Mouse (Mus musculus): Measurements from ENCODE around the gene Med20. TPM values are rescaled to one million over a fixed set of nuclear protein-coding genes. Genes with fewer than 3 reads are reported as not detected.
A peak's percentile ranks its signal among the peaks of the same experiment; 100 is the strongest.

Med20 gene
- polyA plus RNA-seq, 1 experiment from 2014 or later, result 22.4 TPM

- Histone ChIP-seq H3K27ac (ENCODE audit: low read length) (no peak overlapping the region), H3K4me1 (ENCODE audit: control insufficient read depth, low read depth, low read length) (peaks cover 19% of the 10 kb centered on the region), H3K4me2 (ENCODE audit: low read depth, low read length) (no peak overlapping the region)
Observed at GRCm38 (mm10) chr17:47574028-47574427, 37.4 kb upstream of the Med20 start.

GRCm38 (mm10) chr17:47574830-47575229 is 36.6 kb upstream of the Med20 start:
- H3K9ac ChIP-seq (ENCODE audit: low read depth, low read length), result no peak overlapping the region
- H3K36me3 ChIP-seq (ENCODE audit: control insufficient read depth, insufficient read depth), result no peaks in the 10 kb centered on the region
- H3K4me2 ChIP-seq (ENCODE audit: low read depth, low read length), result no peak overlapping the region
- H3K27me3 ChIP-seq (ENCODE audit: control insufficient read depth, insufficient read depth, low read depth, low read length), result no peaks in the 10 kb centered on the region
- ATAC-seq (ENCODE audit: low read depth), result no peak
- H3K4me1 ChIP-seq (ENCODE audit: control insufficient read depth, low read depth, low read length), result peaks cover 17% of the 10 kb centered on the region
- WGBS (ENCODE audit: insufficient replicate concordance), result 67% methylated on average over 11 of the region's 11 CpGs
- H3K27ac ChIP-seq (ENCODE audit: low read length), result no peak overlapping the region
- H3K9me3 ChIP-seq (replicated peaks; ENCODE audit: control insufficient read depth, low read length), result no peaks in the 10 kb centered on the region
- no peak overlapping the region for H3K4me3 ChIP-seq (ENCODE audit: low read depth, low read length)

More at GRCm38 (mm10) chr17:47574028-47574427, 37.4 kb upstream of the Med20 start:
- whole genome bisulfite sequencing (ENCODE audit: insufficient replicate concordance), result 78% methylated on average over 8 of the region's 8 CpGs
- H3K27me3 ChIP-seq (ENCODE audit: control insufficient read depth, insufficient read depth, low read depth, low read length), result no peaks in the 10 kb centered on the region
- H3K36me3 ChIP-seq (ENCODE audit: control insufficient read depth, insufficient read depth), result no peaks in the 10 kb centered on the region
- ATAC-seq (ENCODE audit: low read depth), result no peak
- H3K4me3 ChIP-seq (ENCODE audit: low read depth, low read length), result no peak overlapping the region
- no peaks in the 10 kb centered on the region for H3K9me3 ChIP-seq (replicated peaks; ENCODE audit: control insufficient read depth, low read length)
- no peak overlapping the region for H3K9ac ChIP-seq (ENCODE audit: low read depth, low read length)

- peak; percentile 97 for ATAC-seq (ENCODE audit: low read depth)
- Histone ChIP-seq H3K4me3 (ENCODE audit: low read depth, low read length) (no peak overlapping the region), H3K4me2 (ENCODE audit: low read depth, low read length) (peak overlapping the region; percentile 18), H3K9ac (ENCODE audit: low read depth, low read length) (no peak overlapping the region), H3K27ac (ENCODE audit: low read length) (peak overlapping the region; percentile 84), H3K4me1 (ENCODE audit: control insufficient read depth, low read depth, low read length) (peaks cover 17% of the 10 kb centered on the region), H3K27me3 (ENCODE audit: control insufficient read depth, insufficient read depth, low read depth, low read length) (no peaks in the 10 kb centered on the region), H3K9me3 (replicated peaks; ENCODE audit: control insufficient read depth, low read length) (no peaks in the 10 kb centered on the region), H3K36me3 (ENCODE audit: control insufficient read depth, insufficient read depth) (no peaks in the 10 kb centered on the region)
- 36% methylated on average over 6 of the region's 6 CpGs for WGBS (ENCODE audit: insufficient replicate concordance)
Observed at GRCm38 (mm10) chr17:47578655-47579054, 32.7 kb upstream of the Med20 start.

- no peak for ATAC-seq (ENCODE audit: low read depth)
- Histone ChIP-seq H3K4me2 (ENCODE audit: low read depth, low read length) (no peak overlapping the region), H3K27ac (ENCODE audit: low read length) (no peak overlapping the region), H3K4me3 (ENCODE audit: low read depth, low read length) (no peak overlapping the region), H3K27me3 (ENCODE audit: control insufficient read depth, insufficient read depth, low read depth, low read length) (no peaks in the 10 kb centered on the region), H3K4me1 (ENCODE audit: control insufficient read depth, low read depth, low read length) (peaks cover 17% of the 10 kb centered on the region), H3K9me3 (replicated peaks; ENCODE audit: control insufficient read depth, low read length) (no peaks in the 10 kb centered on the region), H3K36me3 (ENCODE audit: control insufficient read depth, insufficient read depth) (no peaks in the 10 kb centered on the region), H3K9ac (ENCODE audit: low read depth, low read length) (no peak overlapping the region)
- 82% methylated on average over 4 of the region's 4 CpGs for WGBS (ENCODE audit: insufficient replicate concordance)
Observed at GRCm38 (mm10) chr17:47580962-47581361, 30.4 kb upstream of the Med20 start.

GRCm38 (mm10) chr17:47588517-47588916 is 22.9 kb upstream of the Med20 start:
- H3K4me3 ChIP-seq (ENCODE audit: low read depth, low read length), result no peak overlapping the region
- 77% methylated on average over 8 of the region's 8 CpGs for WGBS (ENCODE audit: insufficient replicate concordance)
- H3K27ac ChIP-seq (ENCODE audit: low read length), result no peak overlapping the region
- H3K9me3 ChIP-seq (replicated peaks; ENCODE audit: control insufficient read depth, low read length), result no peaks in the 10 kb centered on the region
- no peaks in the 10 kb centered on the region for H3K27me3 ChIP-seq (ENCODE audit: control insufficient read depth, insufficient read depth, low read depth, low read length)
- H3K9ac ChIP-seq (ENCODE audit: low read depth, low read length), result no peak overlapping the region
- H3K36me3 ChIP-seq (ENCODE audit: control insufficient read depth, insufficient read depth), result no peaks in the 10 kb centered on the region
- H3K4me1 ChIP-seq (ENCODE audit: control insufficient read depth, low read depth, low read length), result peaks cover 24% of the 10 kb centered on the region
- ATAC-seq (ENCODE audit: low read depth), result no peak
- H3K4me2 ChIP-seq (ENCODE audit: low read depth, low read length), result no peak overlapping the region

GRCm38 (mm10) chr17:47591073-47591472 is 20.3 kb upstream of the Med20 start:
- Histone ChIP-seq H3K27ac (ENCODE audit: low read length) (no peak overlapping the region), H3K4me3 (ENCODE audit: low read depth, low read length) (no peak overlapping the region), H3K36me3 (ENCODE audit: control insufficient read depth, insufficient read depth) (no peaks in the 10 kb centered on the region), H3K4me1 (ENCODE audit: control insufficient read depth, low read depth, low read length) (peaks cover 29% of the 10 kb centered on the region), H3K9me3 (replicated peaks; ENCODE audit: control insufficient read depth, low read length) (no peaks in the 10 kb centered on the region), H3K4me2 (ENCODE audit: low read depth, low read length) (no peak overlapping the region), H3K27me3 (ENCODE audit: control insufficient read depth, insufficient read depth, low read depth, low read length) (no peaks in the 10 kb centered on the region), H3K9ac (ENCODE audit: low read depth, low read length) (no peak overlapping the region)
- no peak for ATAC-seq (ENCODE audit: low read depth)
- 14% methylated on average over 3 of the region's 3 CpGs for WGBS (ENCODE audit: insufficient replicate concordance)

GRCm38 (mm10) chr17:47593215-47593853 is 18.0 kb upstream of the Med20 start:
- under 1% methylated on average over 62 of the region's 63 CpGs for WGBS (ENCODE audit: insufficient replicate concordance)
- ATAC-seq (ENCODE audit: low read depth), result peak; percentile 77

GRCm38 (mm10) chr17:47593854-47594182 is 17.6 kb upstream of the Med20 start:
- Histone ChIP-seq H3K27me3 (ENCODE audit: control insufficient read depth, insufficient read depth, low read depth, low read length) (no peaks in the 10 kb centered on the region), H3K36me3 (ENCODE audit: control insufficient read depth, insufficient read depth) (peaks cover 20% of the 10 kb centered on the region), H3K9me3 (replicated peaks; ENCODE audit: control insufficient read depth, low read length) (no peaks in the 10 kb centered on the region), H3K9ac (ENCODE audit: low read depth, low read length) (peak overlapping the region; percentile 78), H3K4me3 (ENCODE audit: low read depth, low read length) (peak overlapping the region; percentile 69), H3K4me1 (ENCODE audit: control insufficient read depth, low read depth, low read length) (peaks cover 55% of the 10 kb centered on the region), H3K4me2 (ENCODE audit: low read depth, low read length) (peak overlapping the region; percentile 72), H3K27ac (ENCODE audit: low read length) (peak overlapping the region; percentile 95)
- no peak for ATAC-seq (ENCODE audit: low read depth)
- WGBS (ENCODE audit: insufficient replicate concordance), result under 1% methylated on average over 13 of the region's 13 CpGs

More at GRCm38 (mm10) chr17:47593215-47593853, 18.0 kb upstream of the Med20 start:
- Histone ChIP-seq H3K4me1 (ENCODE audit: control insufficient read depth, low read depth, low read length) (peaks cover 51% of the 10 kb centered on the region), H3K27ac (ENCODE audit: low read length) (peak overlapping the region; percentile 95), H3K36me3 (ENCODE audit: control insufficient read depth, insufficient read depth) (peaks cover 16% of the 10 kb centered on the region; the same call in 1 of the 2 replicates), H3K9me3 (replicated peaks; ENCODE audit: control insufficient read depth, low read length) (no peaks in the 10 kb centered on the region), H3K9ac (ENCODE audit: low read depth, low read length) (peak overlapping the region; percentile 78), H3K4me2 (ENCODE audit: low read depth, low read length) (peak overlapping the region; percentile 72), H3K4me3 (ENCODE audit: low read depth, low read length) (peak overlapping the region; percentile 69), H3K27me3 (ENCODE audit: control insufficient read depth, insufficient read depth, low read depth, low read length) (no peaks in the 10 kb centered on the region)

- Histone ChIP-seq H3K4me1 (ENCODE audit: control insufficient read depth, low read depth, low read length) (peaks cover 61% of the 10 kb centered on the region), H3K27me3 (ENCODE audit: control insufficient read depth, insufficient read depth, low read depth, low read length) (no peaks in the 10 kb centered on the region), H3K4me2 (ENCODE audit: low read depth, low read length) (peak overlapping the region; percentile 72), H3K27ac (ENCODE audit: low read length) (peak overlapping the region; percentile 95), H3K9me3 (replicated peaks; ENCODE audit: control insufficient read depth, low read length) (no peaks in the 10 kb centered on the region), H3K9ac (ENCODE audit: low read depth, low read length) (peak overlapping the region; percentile 78), H3K4me3 (ENCODE audit: low read depth, low read length) (peak overlapping the region; percentile 69), H3K36me3 (ENCODE audit: control insufficient read depth, insufficient read depth) (peaks cover 26% of the 10 kb centered on the region)
- WGBS (ENCODE audit: insufficient replicate concordance), result 0% methylated on average over 43 of the region's 43 CpGs
- ATAC-seq (ENCODE audit: low read depth), result peak; percentile 9
Observed at GRCm38 (mm10) chr17:47594183-47594968, 17.0 kb upstream of the Med20 start.

Data from liver, embryonic 16.5 days (tissue).